Mouse (Mus musculus): ENCODE measurements at regions not wholly inside any gene's neighbourhood (a gene's known extent, or its start where the extent isn't known, plus 50 kb on each side); places are given as distances from the start of the nearest gene placed in this dataset.

DNA sequence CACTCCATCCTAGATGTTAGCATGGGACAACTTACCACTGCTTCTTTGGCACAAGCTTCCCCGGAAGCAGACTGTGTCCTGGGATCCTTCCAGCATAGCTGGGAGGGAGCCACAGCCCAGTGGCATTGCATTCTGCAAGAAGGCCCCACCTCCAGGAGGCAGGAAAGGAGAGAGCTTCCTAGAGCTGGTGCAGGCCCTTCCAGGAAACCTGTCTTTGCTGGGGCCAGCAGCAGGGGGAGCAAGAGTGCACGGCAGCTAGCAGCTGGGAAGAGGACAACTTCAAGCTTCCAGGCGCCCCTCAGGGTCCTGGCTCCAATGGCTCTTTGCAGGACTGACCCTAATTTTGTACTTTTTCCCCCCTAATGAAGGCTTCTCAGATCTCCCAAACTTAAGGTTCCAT lies 115.4 kb upstream of the Sorcs3 start:
- no peak for DNase-seq
- intact Hi-C loops (cut with DNase I): no loop called here
- Histone ChIP-seq H3K4me3 (no peak overlapping the region), H3K27ac (no peak overlapping the region)
- TF ChIP-seq CTCF (IDR thresholded peaks at IDR 0.05): peak; percentile 27; the same call in 1 of the 2 replicates

DNA sequence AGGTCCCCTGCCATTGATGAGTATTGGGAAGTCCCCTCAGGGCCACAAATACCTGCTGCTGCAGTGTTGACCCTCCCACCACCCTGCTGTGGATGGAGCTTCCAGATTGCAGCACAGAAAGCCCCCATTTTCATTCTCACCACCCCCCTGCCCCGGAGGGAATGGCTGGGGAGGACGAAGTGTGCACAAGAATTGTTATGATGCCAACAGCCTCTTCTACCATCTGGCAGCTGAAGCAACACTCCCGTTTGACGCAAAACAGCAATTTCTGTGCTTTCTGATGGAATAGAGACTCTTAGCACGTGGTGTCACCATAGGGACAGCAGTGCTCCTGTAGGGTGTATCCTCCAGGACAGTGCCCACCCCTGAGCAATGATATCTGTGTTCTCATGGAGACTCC lies 108.5 kb upstream of the Sorcs3 start:
- H3K4me3 ChIP-seq: no peak overlapping the region

DNA sequence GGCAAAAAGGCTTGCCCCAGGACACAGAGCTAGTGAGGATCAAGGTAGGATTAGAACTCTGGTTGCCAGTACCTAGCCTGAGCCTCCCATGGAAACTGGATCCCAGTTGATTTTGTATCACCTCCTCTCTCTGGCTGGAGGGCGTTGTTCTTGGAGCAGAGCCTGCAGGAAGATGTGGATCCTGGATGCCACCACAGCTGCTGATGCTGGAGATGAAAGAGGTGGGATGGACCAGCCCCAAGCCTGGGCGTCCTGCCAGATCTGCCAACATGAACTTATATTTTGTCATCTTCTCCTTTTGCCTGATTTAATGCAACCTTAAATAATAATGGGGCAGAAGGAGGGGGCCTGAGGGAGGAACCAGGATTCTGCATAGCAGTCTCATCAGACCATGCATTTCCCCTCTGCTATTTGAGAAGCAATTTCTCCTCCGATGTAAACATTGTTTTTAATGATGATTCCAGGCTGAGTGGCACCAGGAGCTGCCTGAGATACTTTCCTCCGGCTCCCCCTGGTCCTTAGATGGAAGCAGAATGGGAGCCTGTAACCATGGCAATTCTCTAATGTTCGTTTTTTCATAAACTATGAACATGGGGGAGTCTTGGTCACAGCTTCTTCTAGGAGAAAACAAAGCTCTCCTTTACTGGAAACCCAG lies 107.8 kb upstream of the Sorcs3 start:
- H3K4me3 ChIP-seq: no peak overlapping the region
- intact Hi-C loops (cut with DNase I): no loop called here
- DNase-seq: no peak

More for the DNA sequence above, 108.5 kb upstream of the Sorcs3 start:
- intact Hi-C loops (cut with DNase I): no loop called here
- no peak overlapping the region for H3K27ac ChIP-seq
- DNase-seq: no peak
- TF ChIP-seq CTCF (IDR thresholded peaks at IDR 0.05): no peak

DNA sequence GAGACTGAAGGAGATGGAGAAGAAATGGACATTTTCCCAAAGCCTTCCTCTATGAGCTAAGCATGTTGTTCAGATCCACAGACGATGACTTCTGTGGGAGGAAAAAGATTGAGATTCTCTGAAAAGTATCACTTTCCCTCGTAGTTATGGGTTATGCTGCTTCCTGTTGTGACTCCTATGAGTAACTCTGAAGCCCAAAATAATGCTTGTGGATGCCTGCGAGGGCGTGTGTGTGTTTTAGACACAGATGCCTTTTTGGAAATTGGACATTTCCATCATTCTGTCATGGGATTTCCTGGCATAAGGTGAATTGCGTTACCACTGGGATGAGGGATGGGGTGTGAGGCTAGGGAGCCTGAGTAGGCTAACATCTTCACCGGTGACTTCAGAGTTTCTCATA lies 104.8 kb upstream of the Sorcs3 start:
- Histone ChIP-seq H3K27ac (no peak overlapping the region), H3K4me3 (no peak overlapping the region)
- no peak for TF ChIP-seq CTCF (IDR thresholded peaks at IDR 0.05)
- DNase-seq: no peak
- intact Hi-C loops (cut with DNase I): no loop called here

More for the DNA sequence above, 107.8 kb upstream of the Sorcs3 start:
- no peak for TF ChIP-seq CTCF (IDR thresholded peaks at IDR 0.05)
- H3K27ac ChIP-seq: no peak overlapping the region

DNA sequence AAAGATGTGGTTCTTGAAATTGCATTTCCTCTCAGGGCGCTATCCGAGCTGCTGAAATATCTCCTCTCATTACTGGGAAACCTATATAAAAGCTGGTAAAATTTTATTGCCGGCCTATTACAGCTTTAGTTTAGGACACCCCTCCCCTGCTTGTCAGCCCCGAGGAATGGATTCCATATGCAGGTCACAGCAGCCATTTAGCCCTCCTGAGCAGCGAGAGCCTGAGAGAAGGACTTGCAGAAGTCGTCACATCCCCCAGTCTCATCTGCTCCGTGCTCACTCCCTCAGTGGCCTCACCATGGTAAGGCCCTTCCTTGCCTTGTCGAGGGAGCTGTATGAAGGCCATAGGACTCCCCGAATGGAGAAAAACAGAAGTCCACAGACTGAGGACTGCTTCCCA lies 90.7 kb upstream of the Sorcs3 start:
- no peak for TF ChIP-seq CTCF (IDR thresholded peaks at IDR 0.05)
- DNase-seq: no peak
- Histone ChIP-seq H3K27ac (no peak overlapping the region), H3K4me3 (no peak overlapping the region)
- intact Hi-C loops (cut with DNase I): no loop called here

DNA sequence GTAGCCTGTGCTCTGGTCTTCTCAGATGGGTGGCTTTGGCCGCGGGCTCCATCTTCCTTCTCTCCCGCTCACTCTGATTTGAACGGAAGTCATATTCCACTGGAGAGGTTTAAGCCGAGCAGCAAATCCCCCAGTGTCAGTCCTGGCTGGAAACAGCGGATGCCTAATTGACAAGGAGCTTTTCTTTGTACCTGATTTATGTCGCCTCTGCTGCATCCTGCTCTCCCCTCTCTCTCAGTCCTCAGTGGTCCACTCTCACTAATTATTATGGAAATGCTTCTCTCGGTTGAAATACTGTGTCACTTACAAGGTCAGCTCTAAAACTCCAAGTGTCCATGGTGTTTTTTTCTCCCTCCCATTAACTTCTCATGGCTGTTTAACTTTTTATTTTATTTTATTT lies 90.1 kb upstream of the Sorcs3 start:
- no peak for TF ChIP-seq CTCF (IDR thresholded peaks at IDR 0.05)
- intact Hi-C loops (cut with DNase I): no loop called here
- H3K27ac ChIP-seq: no peak overlapping the region
- no peak overlapping the region for H3K4me3 ChIP-seq
- DNase-seq: no peak

DNA sequence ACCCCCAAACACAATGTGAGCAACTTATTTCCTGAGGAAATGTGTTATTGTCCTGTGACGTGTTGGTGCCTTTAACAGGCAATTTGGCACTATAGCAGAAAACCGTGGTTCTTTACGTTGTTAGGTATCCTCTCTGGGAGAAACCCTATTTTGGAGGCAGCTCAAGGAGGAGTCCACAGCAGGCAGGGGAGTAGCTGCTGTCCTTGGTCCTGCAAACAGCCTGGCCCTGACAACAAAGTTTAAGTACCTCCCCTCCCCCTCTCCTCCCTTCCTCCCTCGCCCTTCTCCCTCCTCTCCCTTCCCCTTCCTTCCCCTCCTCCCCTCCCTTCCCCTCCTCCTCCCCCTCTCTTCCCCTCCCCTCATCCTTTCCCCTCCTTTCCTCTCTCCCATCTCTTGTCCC lies 89.1 kb upstream of the Sorcs3 start:
- Histone ChIP-seq H3K4me3 (no peak overlapping the region), H3K27ac (no peak overlapping the region)
- no peak for TF ChIP-seq CTCF (IDR thresholded peaks at IDR 0.05)
- DNase-seq: no peak
- intact Hi-C loops (cut with DNase I): no loop called here

DNA sequence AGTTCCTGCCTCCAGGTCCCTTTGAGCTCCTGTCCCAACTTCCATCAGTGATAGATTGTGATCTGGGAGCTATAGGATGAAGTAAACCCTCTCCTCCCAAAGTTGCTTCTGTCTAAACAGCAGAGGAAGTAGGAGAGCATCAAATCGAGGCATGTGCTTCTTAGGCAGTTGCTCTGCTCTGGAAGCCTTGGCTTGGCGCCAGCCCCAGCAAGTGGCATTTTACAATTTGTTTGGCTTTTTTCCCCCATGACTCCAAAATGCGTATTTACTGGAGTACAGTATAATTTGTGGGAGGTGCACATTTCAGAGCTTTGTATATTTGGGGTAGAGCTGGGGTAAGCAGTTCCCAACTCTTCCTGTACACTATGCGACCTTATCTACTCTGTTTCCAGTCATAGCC lies 88.2 kb upstream of the Sorcs3 start:
- no peak for TF ChIP-seq CTCF (IDR thresholded peaks at IDR 0.05)
- no peak overlapping the region for H3K27ac ChIP-seq
- intact Hi-C loops (cut with DNase I): no loop called here
- DNase-seq: no peak
- H3K4me3 ChIP-seq: no peak overlapping the region

DNA sequence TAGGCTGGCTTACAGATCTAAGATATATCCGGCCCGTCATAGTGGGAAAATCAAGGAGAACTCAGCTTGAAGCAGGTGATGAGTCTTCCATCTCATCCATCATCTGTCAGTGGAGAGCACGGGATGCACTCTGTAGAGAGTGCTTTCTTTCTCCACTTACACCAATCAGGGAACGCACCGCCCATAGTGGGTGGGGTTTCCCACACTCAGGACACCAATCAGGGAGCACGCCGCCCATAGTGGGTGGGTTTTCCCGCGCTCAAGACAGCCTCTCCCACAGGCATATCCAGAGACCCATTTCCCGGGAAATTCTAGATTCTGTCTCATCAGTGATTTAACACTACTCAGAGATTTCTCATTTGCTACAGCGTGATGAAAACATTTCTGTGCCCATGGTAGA lies 83.5 kb upstream of the Sorcs3 start:
- DNase-seq: no peak
- Histone ChIP-seq H3K27ac (no peak overlapping the region), H3K4me3 (no peak overlapping the region)
- no peak for TF ChIP-seq CTCF (IDR thresholded peaks at IDR 0.05)
- intact Hi-C loops (cut with DNase I): no loop called here

DNA sequence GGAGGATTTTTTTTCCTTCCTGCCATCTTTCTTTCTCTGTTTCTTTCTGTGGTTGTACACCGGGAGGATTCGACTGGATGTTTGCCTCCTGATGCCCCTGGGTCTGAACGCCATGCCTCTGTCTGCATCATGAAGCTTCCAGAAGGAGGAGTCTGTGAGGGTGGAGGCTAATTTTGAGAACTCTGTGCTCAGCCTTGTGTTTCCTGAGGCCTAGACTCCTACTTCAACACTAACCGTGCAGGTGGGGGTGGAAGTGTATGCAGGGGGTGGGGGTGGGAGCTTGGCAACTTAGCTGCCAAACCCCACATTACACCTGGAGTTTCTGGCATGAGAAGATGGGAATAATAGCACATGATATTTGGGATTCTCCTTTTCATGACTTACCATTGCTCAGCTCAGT lies 82.0 kb upstream of the Sorcs3 start:
- DNase-seq: no peak
- no peak for TF ChIP-seq CTCF (IDR thresholded peaks at IDR 0.05)
- no peak overlapping the region for H3K27ac ChIP-seq
- intact Hi-C loops (cut with DNase I): no loop called here
- no peak overlapping the region for H3K4me3 ChIP-seq

DNA sequence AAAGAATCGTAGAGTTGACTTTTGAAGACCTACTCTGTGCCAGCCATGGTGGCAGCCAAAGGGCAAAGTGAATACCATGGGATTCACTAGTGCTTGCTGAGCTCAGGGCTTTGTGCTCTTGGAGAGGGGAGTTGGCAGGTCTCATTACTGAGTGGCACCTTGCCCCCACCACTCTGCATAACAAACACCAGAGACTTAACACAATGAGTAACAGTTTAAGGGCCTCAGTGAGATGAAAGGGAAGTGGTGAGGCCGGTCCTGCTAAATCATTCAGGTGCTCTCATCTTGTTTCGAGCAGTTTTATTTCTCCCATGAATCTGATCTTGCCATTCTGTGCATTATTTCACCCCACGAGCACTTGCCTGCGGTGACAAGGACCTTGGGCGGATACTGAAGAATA lies 80.1 kb upstream of the Sorcs3 start:
- TF ChIP-seq CTCF (IDR thresholded peaks at IDR 0.05): no peak
- no peak overlapping the region for H3K27ac ChIP-seq
- no peak overlapping the region for H3K4me3 ChIP-seq
- DNase-seq: no peak
- intact Hi-C loops (cut with DNase I): no loop called here

DNA sequence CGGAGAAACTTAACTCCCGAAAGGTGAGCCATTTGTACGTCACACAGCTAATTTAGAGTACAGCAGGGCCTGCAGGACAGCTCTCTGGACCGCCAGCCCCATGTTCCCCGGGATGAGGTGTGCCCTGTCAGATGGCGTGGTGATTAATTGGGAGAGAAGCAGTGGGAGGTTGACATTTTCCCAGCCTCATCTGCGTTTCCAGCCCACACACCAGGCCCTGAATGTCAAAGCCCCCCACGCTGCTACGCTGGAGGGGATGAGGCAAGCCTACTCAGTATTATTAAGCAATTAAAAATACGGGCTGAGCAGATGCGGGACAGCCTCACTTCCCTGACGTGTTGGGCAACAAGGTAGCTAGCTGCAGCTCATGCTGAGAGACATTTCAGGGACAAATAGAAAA lies 77.7 kb upstream of the Sorcs3 start:
- DNase-seq: no peak
- Histone ChIP-seq H3K27ac (no peak overlapping the region), H3K4me3 (no peak overlapping the region)
- intact Hi-C loops (cut with DNase I): no loop called here
- TF ChIP-seq CTCF (IDR thresholded peaks at IDR 0.05): no peak

DNA sequence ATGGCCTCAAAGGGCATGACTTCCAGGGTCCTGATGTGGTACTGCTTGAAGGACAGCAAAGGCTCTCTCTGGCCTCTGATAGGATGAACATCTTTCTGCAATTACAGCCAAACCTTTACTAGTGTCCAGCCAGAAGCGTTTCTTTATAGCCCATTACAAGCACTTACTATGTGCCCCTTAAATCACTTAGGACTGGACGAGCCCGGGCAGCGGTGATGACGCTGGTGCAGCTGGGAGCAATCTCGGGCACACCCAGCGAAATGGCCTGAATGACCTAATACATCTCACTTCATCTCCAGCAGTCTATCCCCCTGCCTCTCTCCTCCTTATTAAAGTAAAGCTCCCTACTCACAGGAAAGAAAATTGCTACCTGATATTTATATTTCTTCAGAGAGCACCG lies 69.6 kb upstream of the Sorcs3 start:
- no peak for DNase-seq
- TF ChIP-seq CTCF (IDR thresholded peaks at IDR 0.05): no peak
- intact Hi-C loops (cut with DNase I): no loop called here
- Histone ChIP-seq H3K4me3 (no peak overlapping the region), H3K27ac (no peak overlapping the region)

DNA sequence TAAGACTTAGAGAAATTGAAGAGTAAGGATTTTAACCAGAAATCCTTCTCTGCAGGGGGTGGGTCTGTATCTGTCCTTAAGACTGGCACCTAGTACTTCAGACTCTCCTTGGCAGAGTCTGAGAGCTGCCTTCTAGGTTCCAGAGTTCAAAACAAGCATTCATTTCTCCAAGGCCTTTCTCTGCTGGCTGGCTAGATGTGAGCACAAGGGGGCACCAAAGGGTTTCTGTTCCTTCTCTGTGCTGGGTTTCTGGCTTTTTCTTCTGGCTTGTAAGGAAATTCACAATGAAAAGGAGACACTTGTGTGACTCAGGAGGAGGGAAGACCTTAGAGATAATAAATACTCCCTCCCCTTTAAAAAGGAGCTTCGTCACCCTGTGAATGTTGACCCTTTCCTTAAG lies 61.7 kb upstream of the Sorcs3 start:
- no peak for DNase-seq
- intact Hi-C loops (cut with DNase I): no loop called here

More for the DNA sequence above, 61.7 kb upstream of the Sorcs3 start:
- peak; percentile 18; the same call in 1 of the 2 replicates for TF ChIP-seq CTCF (IDR thresholded peaks at IDR 0.05)
- Histone ChIP-seq H3K27ac (no peak overlapping the region), H3K4me3 (no peak overlapping the region)

Data from gastrocnemius, adult 2 months (tissue).